Mouse (Mus musculus) CH12.LX (cell line): Measurements from ENCODE around the gene Emc10. TPM values are rescaled to one million over a fixed set of nuclear protein-coding genes. Genes with fewer than 3 reads are reported as not detected.
A peak's percentile ranks its signal among the peaks of the same experiment; 100 is the strongest.

Experiments used
- DNase-seq: peaks from one replicate; pipeline ENCODE4 v3.0.0-alpha.2; 2013; ENCODE audit errors: extremely low read depth
- H3K27ac ChIP-seq: 2 replicates; pipeline ENCODE4 v1.5.1; 2012; ENCODE audit warnings: low read depth, mild to moderate bottlenecking, control low read depth, moderate library complexity; ENCODE audit not compliant: insufficient read depth
- H3K27me3 ChIP-seq: replicated peaks from 2 replicates; pipeline ENCODE3; 2012; ENCODE audit warnings: inconsistent platforms
- H3K36me3 ChIP-seq, 2 experiments: replicated peaks in 1 of 2; 2 replicates each; pipeline versions ENCODE3 to v1.6.1; 2012; ENCODE audit warnings: inconsistent platforms in 1 of 2, low read length in 1 of 2, mild to moderate bottlenecking in 1 of 2, mixed read lengths in 1 of 2, moderate library complexity in 1 of 2; ENCODE audit not compliant: control insufficient read depth in 1 of 2, insufficient read depth in 1 of 2
- H3K4me1 ChIP-seq, 2 experiments: 2 replicates each; pipeline ENCODE4 v1.6.1; 2012; ENCODE audit warnings: inconsistent platforms in 1 of 2, moderate library complexity in 1 of 2; ENCODE audit not compliant: insufficient read depth in 2 of 2, control insufficient read depth in 1 of 2
- H3K4me2 ChIP-seq: 2 replicates; pipeline ENCODE4 v1.6.1; 2012; ENCODE audit warnings: low read depth, mild to moderate bottlenecking, control low read depth; ENCODE audit not compliant: poor library complexity, insufficient read depth, severe bottlenecking
- H3K4me3 ChIP-seq, 3 experiments: fragments of 150-350 bp in 1 of 3; sonication (generic) in 1 of 3; replicated peaks in 1 of 3; 2 replicates each; pipeline versions ENCODE3 to v1.5.1; 2011 to 2012; ENCODE audit warnings: low read depth in 2 of 3, low read length in 2 of 3, mild to moderate bottlenecking in 2 of 3, moderate library complexity in 2 of 3, control low read depth in 1 of 3, improper control_type of control experiment in 1 of 3, inconsistent platforms in 1 of 3, mixed read lengths in 1 of 3; ENCODE audit not compliant: poor library complexity in 1 of 3
- H3K79me2 ChIP-seq: replicated peaks from 2 replicates; pipeline ENCODE4 v1.6.1; 2012; ENCODE audit warnings: mild to moderate bottlenecking, moderate library complexity; ENCODE audit not compliant: control insufficient read depth, poor library complexity, insufficient read depth, severe bottlenecking; ENCODE audit errors: extremely low read depth
- H3K9ac ChIP-seq: 2 replicates; pipeline ENCODE4 v1.6.1; 2012; ENCODE audit warnings: low read depth, mild to moderate bottlenecking, control low read depth, moderate library complexity; ENCODE audit not compliant: insufficient read depth
- H3K9me3 ChIP-seq: replicated peaks from 2 replicates; pipeline ENCODE3; 2012; ENCODE audit warnings: low read length, inconsistent platforms, mixed read lengths
- E2F4 ChIP-seq: IDR thresholded peaks from 2 replicates; pipeline ENCODE4 v1.6.1; 2011; ENCODE audit warnings: low read depth, low read length, improper control_type of control experiment; ENCODE audit not compliant: insufficient replicate concordance
- EP300 ChIP-seq: IDR thresholded peaks from 2 replicates; pipeline ENCODE4 v1.6.1; 2011; ENCODE audit warnings: low read length, improper control_type of control experiment
- HCFC1 ChIP-seq: IDR thresholded peaks from 2 replicates; pipeline ENCODE4 v1.6.1; 2012; ENCODE audit warnings: low read depth, mild to moderate bottlenecking, inconsistent platforms, low read length, improper control_type of control experiment
- KAT2A ChIP-seq: IDR thresholded peaks from 2 replicates; pipeline ENCODE4 v1.6.1; 2012; ENCODE audit warnings: low read length, improper control_type of control experiment, inconsistent platforms; ENCODE audit not compliant: insufficient replicate concordance
- MAX ChIP-seq: IDR thresholded peaks from 2 replicates; pipeline ENCODE4 v1.6.1; 2011; ENCODE audit warnings: low read length, improper control_type of control experiment
- MAZ ChIP-seq: IDR thresholded peaks from 2 replicates; pipeline ENCODE4 v1.6.1; 2012; ENCODE audit warnings: low read depth, mild to moderate bottlenecking, inconsistent platforms, low read length, improper control_type of control experiment, moderate library complexity
- NELFE ChIP-seq: IDR thresholded peaks from 2 replicates; pipeline ENCODE4 v1.6.1; 2011; ENCODE audit warnings: low read depth, low read length, improper control_type of control experiment
- NRF1 ChIP-seq: IDR thresholded peaks from 2 replicates; pipeline ENCODE4 v1.6.1; 2014; ENCODE audit warnings: low read depth, mild to moderate bottlenecking, inconsistent platforms, low read length, improper control_type of control experiment, moderate library complexity
- PAX5 ChIP-seq: IDR thresholded peaks from 2 replicates; pipeline ENCODE4 v1.6.1; 2012; ENCODE audit warnings: low read length, inconsistent platforms, mixed read lengths
- RAD21 ChIP-seq: IDR thresholded peaks from 2 replicates; pipeline ENCODE4 v1.6.1; 2011; ENCODE audit warnings: low read depth, mild to moderate bottlenecking, low read length, improper control_type of control experiment, moderate library complexity
- SIN3A ChIP-seq: IDR thresholded peaks from 2 replicates; pipeline ENCODE4 v1.6.1; 2012; ENCODE audit warnings: low read length, improper control_type of control experiment, inconsistent platforms
- TBP ChIP-seq: conservative IDR thresholded peaks from 2 replicates; pipeline ENCODE4 v1.6.1; 2011; ENCODE audit warnings: low read depth, low read length, improper control_type of control experiment
- UBTF ChIP-seq: IDR thresholded peaks from 2 replicates; pipeline ENCODE4 v1.6.1; 2012; ENCODE audit warnings: low read depth, mild to moderate bottlenecking, inconsistent platforms, low read length, improper control_type of control experiment, moderate library complexity
- USF1 ChIP-seq: IDR thresholded peaks from 2 replicates; pipeline ENCODE4 v1.6.1; 2014; ENCODE audit warnings: low read depth, mild to moderate bottlenecking, inconsistent platforms, low read length, improper control_type of control experiment
- USF2 ChIP-seq: conservative IDR thresholded peaks from 2 replicates; pipeline ENCODE4 v1.6.1; 2011; ENCODE audit warnings: low read depth, low read length, improper control_type of control experiment
- ZKSCAN1 ChIP-seq: IDR thresholded peaks from 2 replicates; pipeline ENCODE4 v1.6.1; 2012; ENCODE audit warnings: low read depth, inconsistent platforms, low read length, improper control_type of control experiment, borderline replicate concordance
- ZMIZ1 ChIP-seq: IDR thresholded peaks from 2 replicates; pipeline ENCODE4 v1.6.1; 2012; ENCODE audit warnings: low read depth, mild to moderate bottlenecking, inconsistent platforms, low read length, improper control_type of control experiment
- dilution Hi-C: fragments of 300-500 bp; cut with MboI; formaldehyde crosslinking; loops from 2 replicates; pipeline ENCODE4 v1.14.3; 2020; ENCODE audit warnings: low sequenced_read_pairs; ENCODE audit not compliant: extremely low pct_unique_long_range_greater_than_20kb, extremely low pct_ligation_motif_present
- in situ Hi-C: fragments of 300-500 bp; cut with MboI; formaldehyde crosslinking; loops from 3 replicates; pipeline ENCODE4 v1.14.3; 2019; ENCODE audit warnings: low sequenced_read_pairs, low pct_ligation_motif_present, low pct_unique_long_range_greater_than_20kb, mixed read lengths
- polyA plus RNA-seq: library from polyadenylated mRNA; unstranded; fragments of >175 nt; gene quantifications from 2 replicates; pipeline ENCODE4 v1.2.1, GENCODE M21; 2012; ENCODE audit warnings: low read depth; ENCODE audit not compliant: insufficient read length
- total RNA-seq, 2 experiments: library from RNA; depleted of rRNA; stranded (reverse); fragments of 300-350 nt in 1 of 2; fragments of >200 nt in 1 of 2; gene quantifications; 2 replicates each; pipeline ENCODE4 v1.2.3; 2012 to 2014

Emc10 gene
- total and polyA plus RNA-seq, 3 experiments = 14.4 to 49.1 (median 32.4) TPM

DNA sequence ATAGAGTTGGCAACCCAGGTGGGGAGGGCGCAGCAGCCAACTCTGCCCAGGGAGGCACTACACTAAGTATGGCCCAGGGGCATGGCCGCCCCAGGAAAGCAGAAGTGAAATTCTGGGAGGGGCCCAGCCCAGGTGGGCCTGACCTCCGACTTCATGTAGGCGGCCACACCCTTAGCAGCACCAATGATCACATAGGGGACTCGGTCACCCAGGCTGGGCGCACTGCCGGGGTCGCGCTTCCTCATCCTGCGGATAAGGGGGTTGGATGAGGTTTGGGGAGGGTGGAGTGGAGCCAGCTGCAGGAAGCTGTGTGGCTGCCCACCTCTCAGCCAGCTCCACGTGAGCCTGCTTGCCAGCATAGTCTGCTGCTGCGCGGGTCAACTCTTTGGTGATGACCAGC is 37.9 kb upstream of the Emc10 start (continued):
- TF ChIP-seq MAZ = peak; percentile 82; the same call in 1 of the 2 replicates
- TF ChIP-seq PAX5 = no peak
- no peak for TF ChIP-seq RAD21
- TF ChIP-seq SIN3A = peak; percentile 34; the same call in 1 of the 2 replicates
- no peak for TF ChIP-seq UBTF
- peak; percentile 76; the same call in 1 of the 2 replicates for TF ChIP-seq EP300
- TF ChIP-seq USF1 = no peak; the same call in 1 of the 2 replicates
- TF ChIP-seq TBP = no peak
- TF ChIP-seq ZMIZ1 = peak; percentile 39; the same call in 1 of the 2 replicates
- TF ChIP-seq KAT2A = no peak
- peak; percentile 46; the same call in 1 of the 2 replicates for TF ChIP-seq NRF1
- peak; percentile 60; the same call in 1 of the 2 replicates for TF ChIP-seq MAX
- 0 out of 2 replicates have a peak, but pooled peaks have one; percentile 26 for TF ChIP-seq NELFE
- no peak for TF ChIP-seq HCFC1
- no peak for TF ChIP-seq ZKSCAN1
- TF ChIP-seq USF2 = no peak

DNA sequence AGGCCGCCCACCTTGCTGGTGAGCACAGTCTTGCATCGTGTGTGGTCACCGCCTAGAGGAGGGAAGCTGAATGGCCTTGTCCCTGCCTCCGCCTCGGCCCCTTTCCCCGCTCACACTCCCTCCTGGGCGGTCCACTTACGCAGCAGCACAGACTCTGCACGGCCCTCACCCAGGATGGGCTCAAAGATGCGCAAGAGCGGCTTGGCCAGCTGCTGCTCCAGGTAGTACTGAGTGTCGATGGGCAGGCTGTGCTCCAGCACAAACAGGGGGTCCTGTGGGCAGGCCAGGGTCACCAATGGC is 37.4 kb upstream of the Emc10 start:
- no peaks in the 10 kb centered on the region for H3K27me3 ChIP-seq
- H3K9ac ChIP-seq = no peak overlapping the region; the same call in 1 of the 2 replicates
- H3K4me1 ChIP-seq = peaks cover 53 to 69% of the 10 kb centered on the region in 2 experiments
- dilution Hi-C loops = no loop called here
- H3K4me3 ChIP-seq = peak overlapping the region in 2 of 3 experiments; percentile 11 to 43
- H3K36me3 ChIP-seq = peaks cover 39 to 68% of the 10 kb centered on the region in 2 experiments
- H3K9me3 ChIP-seq = no peaks in the 10 kb centered on the region
- H3K4me2 ChIP-seq = peak overlapping the region; percentile 52
- DNase-seq = peak; percentile 44
- H3K79me2 ChIP-seq = peaks cover 10% of the 10 kb centered on the region
- TF ChIP-seq E2F4 (no peak), UBTF (0 out of 2 replicates have a peak, but pooled peaks have one; percentile 22)
- peak overlapping the region; percentile 98 for H3K27ac ChIP-seq
- in situ Hi-C loops = no loop called here
